Mouse (Mus musculus): ENCODE measurements around the gene Apba3.
"Not testable (repeated sequence)": the region's sequence is repeated elsewhere in the genome, so short reads cannot be mapped to it uniquely, and the experiment has no call there.

The Apba3 gene

DNA sequence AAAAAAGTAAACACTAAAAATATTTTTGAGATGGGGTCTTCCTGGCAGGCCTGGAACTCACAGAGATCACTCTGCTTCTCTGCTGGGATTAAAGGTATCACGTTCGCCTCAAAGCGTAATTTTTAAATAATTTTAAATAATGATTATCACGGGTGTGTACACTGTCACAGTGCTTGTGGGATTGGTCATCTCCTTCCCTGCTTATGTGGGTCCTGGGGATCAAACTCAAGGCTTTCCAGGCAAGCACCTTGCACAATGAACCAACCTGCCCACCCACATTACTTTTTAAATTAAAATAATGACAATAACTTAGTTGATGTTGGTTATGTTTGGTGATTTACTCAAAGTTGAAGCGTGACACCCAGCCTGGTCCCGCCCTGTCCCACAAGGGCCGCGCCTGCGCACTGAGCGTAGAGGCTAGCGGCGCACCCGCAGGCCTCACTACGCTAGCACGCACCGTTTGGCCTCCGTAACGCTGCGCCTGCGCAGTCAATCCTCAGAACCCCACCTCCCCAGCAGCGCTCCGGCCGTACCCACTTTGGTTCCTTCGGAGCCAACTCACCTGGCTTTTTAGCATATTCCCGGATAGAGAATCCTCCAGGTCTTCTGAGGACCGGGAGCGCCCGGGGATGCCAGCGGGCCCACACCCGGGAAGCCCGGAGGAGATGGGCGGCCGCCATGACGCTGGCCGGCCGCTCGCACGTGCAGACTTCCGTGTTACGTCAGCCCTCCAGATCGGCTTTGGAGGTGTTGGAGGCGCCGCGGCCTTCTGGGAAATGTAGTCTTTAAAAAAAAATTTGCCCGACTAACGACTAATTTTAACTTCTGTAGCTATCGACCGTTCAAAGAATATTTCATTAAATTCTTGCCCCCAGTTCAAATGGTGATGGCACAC, at the start of gene Apba3, which contains the start of gene Mrpl54:
Gene Apba3, plus strand, starts transcription at position 750 of the 895 bp plus-strand sequence.
Gene Mrpl54, minus strand, starts transcription at position 724 of the 895 bp plus-strand sequence.
- DNase-seq (ENCODE audit: low spot score), result peak; percentile 95

- not testable (repeated sequence) for DNase-seq (ENCODE audit: low spot score)
Measured at GRCm38 (mm10) chr10:81217267-81217666, 49.5 kb upstream of the Apba3 start.

GRCm38 (mm10) chr10:81217964-81218363, 48.8 kb upstream of the Apba3 start:
- peak; percentile 71 for DNase-seq (ENCODE audit: low spot score)

GRCm38 (mm10) chr10:81221402-81222015, 45.3 kb upstream of the Apba3 start:
- DNase-seq (ENCODE audit: low spot score), result no peak

DNA sequence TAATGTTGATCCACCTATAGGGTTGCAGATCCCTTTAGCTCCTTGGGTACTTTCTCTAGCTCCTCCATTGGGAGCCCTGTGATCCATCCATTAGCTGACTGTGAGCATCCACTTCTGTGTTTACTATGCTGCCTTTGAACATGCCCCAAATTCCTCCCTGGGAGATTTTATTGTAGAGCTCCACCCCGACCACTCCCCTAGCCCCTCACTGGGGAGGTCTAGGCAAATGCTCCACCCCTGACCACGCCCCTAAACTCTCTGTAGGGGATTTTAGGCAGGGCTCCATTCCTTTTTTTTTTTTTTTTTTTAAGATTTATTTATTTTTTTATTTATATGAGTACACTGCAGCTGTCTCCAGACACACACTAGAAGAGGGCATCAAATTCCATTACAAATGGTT, 43.0 kb upstream of the Apba3 start:
- DNase-seq (ENCODE audit: low spot score), result not testable (repeated sequence)

DNA sequence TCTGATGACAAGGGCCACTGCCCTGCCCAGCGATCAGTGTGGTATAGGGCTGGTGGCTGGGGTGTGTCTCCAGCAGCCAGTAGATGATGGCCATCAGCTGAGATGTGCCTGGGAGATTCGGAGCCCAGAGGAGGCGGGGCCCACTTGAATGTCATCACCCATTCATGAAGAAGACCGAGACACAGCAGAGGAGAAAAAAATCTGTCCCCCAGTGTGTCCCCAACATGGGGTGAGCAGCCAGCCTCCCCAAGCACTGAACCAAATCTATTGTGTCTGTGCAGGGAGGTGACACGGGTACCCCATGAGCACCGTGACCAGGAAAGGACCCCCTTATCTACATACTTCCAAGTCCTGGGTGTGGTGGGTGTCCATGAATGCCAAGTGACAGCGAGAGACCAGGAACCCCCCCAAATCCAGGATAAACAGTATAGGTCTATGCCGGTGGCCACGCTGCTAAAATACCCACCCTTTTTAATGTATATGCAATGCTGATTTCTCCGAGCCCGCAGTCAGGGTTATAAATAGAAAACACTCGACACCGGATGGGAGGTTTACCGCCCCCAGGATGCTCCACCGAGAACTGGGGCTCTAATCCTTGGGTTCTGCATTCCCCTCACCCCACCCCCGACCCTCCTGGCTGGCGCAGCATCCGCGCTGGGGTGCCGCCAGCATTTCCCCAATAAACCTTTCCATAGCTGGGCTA, 36.9 kb upstream of the Apba3 start:
- DNase-seq (ENCODE audit: low spot score), result no peak

DNA sequence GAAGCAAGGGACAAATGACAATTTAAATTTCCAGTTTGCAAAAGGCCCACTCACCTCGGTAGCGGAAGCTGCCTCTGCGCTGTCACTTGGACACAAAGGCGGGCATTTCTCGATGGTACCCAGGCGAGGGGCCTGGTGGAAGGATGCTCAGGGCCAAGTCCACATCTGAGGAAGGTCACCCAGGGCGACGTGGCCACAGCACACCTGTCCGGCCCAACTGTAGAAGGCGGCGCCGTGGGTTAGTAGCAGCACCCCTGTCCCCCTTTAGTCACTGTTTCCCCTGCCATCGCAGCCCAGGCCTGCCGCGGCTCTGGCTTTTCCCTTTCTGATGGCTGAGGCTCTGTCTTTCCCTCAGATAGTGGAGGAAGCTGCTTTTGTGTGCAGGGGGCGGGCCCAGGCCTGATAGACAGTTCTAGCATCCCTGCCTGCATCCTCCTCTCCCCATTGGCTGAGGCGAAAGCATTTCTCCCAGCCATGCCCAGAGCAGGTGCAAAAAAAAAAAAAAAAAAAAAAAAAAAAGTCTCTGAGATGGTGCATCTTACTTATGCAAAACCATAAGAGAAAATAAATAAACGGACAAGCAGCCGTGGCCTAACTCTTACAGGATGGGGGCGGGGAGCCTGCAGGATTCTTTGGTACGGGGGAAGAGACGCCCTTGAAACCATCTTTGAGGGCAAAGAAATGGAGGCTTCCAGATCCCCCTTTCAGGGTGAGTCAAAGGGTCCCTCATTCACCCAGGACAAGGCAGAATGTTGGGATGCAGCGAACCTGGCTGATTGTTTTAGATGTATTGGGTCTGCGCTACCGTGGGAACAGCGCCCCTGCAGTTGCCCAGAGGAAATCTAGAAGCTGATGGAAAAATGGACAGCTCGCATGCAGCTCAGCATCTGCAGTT, 36.1 kb upstream of the Apba3 start, which contains the start of gene Atcay:
Gene Atcay, minus strand, starts transcription at position 396 of the 895 bp plus-strand sequence.
- no peak for DNase-seq (ENCODE audit: low spot score)

DNA sequence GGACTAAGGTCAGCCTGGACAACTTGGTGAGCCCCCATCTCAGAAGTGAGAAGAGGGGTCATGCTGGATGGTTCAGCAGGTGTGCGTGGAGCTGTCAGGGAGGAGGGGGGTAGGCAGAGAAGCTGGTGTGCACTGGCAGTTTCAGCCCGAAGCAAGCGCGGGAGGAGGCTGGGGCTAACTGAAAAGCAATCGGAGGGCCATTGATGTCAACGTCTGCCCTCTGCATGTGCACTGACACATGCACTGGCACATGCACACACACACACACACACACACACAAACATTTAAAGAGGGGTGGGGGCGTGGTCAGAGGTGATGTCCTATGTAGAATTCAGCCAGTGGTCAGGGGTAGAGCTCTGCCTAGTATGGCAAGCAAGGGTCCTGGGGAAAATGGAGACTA, 35.3 kb upstream of the Apba3 start:
- no peak for DNase-seq (ENCODE audit: low spot score)

- peak; percentile 92 for DNase-seq (ENCODE audit: low spot score)
Measured at GRCm38 (mm10) chr10:81232580-81233225, 34.1 kb upstream of the Apba3 start, which contains the start of gene Zfr2. Gene Zfr2 (plus strand): TSS chr10:81233155.

- no peak for DNase-seq (ENCODE audit: low spot score)
Measured at GRCm38 (mm10) chr10:81233226-81233585, 33.6 kb upstream of the Apba3 start.

DNA sequence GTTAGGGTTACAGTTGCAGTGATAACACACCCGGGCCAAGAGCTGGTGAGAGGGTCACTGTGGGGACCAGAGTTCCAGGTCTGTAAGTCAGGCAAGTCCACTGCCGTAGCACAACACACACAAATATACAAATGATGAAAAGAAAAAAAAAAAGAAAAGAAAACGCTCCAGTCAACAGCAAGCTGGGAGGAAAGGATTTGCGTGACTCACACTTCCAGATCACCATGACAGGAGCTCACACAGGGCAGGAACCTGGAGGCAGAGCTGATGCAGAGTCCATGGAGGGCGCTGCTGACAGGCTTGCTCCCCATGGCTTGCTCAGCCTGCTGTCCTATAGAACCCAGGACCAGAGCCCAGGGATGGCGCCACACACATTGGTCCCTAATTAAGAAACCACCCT, 32.6 kb upstream of the Apba3 start:
- DNase-seq (ENCODE audit: low spot score), result no peak

GRCm38 (mm10) chr10:81236471-81237268, 30.1 kb upstream of the Apba3 start:
- DNase-seq (ENCODE audit: low spot score), result no peak

DNA sequence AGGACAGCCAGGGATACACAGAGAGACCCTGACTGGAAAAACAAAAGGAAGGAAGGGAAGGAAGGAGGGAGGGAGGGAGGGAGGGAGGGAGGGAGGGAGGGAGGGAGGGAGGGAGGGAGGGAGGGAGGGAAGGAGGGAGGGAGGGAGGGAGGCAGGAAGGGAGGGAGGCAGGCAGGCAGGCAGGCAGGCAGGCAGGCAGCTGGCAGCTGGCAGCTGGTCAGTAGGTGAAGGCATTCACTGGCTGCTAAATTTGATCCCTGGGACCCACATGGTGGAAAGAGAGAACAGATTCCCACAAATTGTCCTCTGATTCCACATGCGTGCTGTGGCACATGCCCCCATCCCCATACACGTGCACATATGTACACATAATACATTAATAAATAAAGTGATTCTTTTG, 28.1 kb upstream of the Apba3 start:
- no peak for DNase-seq (ENCODE audit: low spot score)

DNA sequence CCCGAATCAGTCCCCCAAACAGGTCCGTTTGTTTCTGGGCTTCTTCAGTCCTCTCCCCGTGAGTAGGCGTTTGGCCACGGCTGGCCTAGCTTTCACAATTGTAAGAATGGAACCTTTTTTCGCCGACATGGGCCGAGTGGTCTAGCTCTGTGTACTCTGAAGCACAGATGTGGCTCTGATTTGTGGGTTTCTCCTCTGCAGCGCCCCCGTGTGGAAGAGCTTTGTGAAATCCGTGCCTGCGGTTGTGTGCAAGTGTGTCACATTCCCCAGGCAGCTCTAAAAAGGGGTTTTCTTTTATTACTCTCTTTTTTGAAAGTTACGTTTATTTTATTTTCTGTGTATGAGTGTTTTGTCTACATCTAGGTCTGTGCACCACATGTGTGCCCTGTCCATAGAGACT, 25.9 kb upstream of the Apba3 start:
- no peak for DNase-seq (ENCODE audit: low spot score)

DNA sequence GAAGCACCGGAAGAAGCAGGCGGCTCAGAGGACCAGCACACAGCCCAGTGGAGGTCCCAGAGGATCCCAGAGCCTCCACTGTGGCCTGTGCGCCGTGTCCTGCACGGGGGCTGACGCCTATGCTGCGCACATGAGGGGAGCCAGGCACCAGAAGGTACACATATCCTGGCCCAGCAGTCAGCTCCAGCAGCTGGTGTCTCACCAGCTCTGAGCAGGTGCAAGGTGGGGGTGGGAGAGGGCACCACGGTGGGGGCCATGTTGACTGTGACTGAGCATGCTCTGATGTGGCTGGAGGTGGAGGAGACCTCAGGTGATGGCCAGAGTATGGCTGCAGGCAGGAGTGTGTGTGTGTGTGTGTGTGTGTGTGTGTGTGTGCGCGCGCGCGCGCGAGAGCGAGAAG, 24.7 kb upstream of the Apba3 start:
- DNase-seq (ENCODE audit: low spot score), result no peak

DNA sequence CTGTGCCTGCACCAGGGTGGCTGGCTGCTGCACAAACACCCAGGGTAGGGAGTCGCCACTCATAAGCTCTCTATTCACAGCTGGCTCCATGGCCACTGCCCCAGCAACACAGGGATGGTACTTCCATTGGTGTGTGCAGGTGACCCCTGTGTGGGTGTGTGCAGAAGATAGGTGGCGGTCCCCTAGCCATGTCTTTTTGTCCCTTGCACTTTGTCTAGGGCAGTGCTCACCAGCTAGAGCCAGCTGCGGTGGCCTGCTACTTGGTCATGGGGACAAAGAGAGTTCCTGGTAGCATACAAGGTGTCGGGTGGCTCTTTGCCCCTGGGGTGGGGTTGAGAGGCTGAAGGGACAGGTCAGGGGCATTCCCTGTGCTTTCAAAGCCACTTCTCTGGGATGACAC, 22.6 kb upstream of the Apba3 start:
- no peak for DNase-seq (ENCODE audit: low spot score)

GRCm38 (mm10) chr10:81244595-81244994, 22.2 kb upstream of the Apba3 start:
- no peak for DNase-seq (ENCODE audit: low spot score)

- no peak for DNase-seq (ENCODE audit: low spot score)
Measured at GRCm38 (mm10) chr10:81245166-81245565, 21.6 kb upstream of the Apba3 start.

DNA sequence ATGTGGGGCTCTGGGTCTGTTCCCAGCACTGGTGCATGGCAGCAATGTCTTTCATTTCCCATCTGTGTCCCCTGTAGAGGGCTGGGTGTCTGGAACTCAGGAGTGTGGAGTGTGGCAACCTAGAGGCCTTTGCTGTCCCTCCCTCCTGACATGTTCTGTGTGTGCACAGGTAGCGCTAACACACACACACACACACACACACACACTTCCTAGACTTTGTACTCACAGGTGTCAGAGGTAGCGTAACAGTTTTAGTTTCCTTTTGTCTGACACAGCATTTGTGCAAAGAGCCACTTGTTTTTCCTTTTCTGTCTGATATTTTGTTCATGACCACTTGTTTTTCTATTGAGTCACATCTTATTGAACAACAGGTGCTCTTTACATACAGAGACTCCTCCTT, 19.0 kb upstream of the Apba3 start:
- no peak for DNase-seq (ENCODE audit: low spot score)

DNA sequence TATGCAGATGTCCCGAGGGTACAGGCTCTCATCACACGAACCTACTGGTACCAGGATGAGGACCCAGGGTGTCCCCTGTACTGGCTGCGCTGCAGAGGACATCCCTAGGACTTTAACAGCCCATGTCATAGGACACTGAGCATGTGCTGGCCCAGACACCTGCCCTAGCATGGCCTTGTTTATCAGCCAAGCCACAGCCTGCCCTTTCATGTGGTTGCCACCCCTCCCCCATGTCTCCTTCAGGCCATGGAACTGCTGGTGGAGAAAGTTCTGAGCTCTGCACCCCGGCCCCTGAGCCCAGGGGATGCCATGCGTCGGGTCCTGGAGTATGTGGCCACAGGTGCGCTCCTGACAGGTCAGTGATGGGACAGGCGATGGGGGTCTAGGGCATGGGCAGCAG, 17.3 kb upstream of the Apba3 start:
- no peak for DNase-seq (ENCODE audit: low spot score)
